Mouse (Mus musculus) testis, postnatal 10 days (tissue): ENCODE measurements around the gene Sirt5.

Experiments used
- DNase-seq: peaks from one replicate; pipeline ENCODE4 v3.0.0; 2021; ENCODE audit warnings: low spot score

Gene Sirt5

GRCm38 (mm10) chr13:43364985-43365824 is at the start of gene Sirt5:
TSS of gene Sirt5 (plus strand) at chr13:43365496.
- peak; percentile 90 for DNase-seq

- no peak for DNase-seq
Observed at GRCm38 (mm10) chr13:43317411-43317810, 47.9 kb upstream of the Sirt5 start.

- DNase-seq = no peak
Observed at GRCm38 (mm10) chr13:43319396-43319795, 45.9 kb upstream of the Sirt5 start.

DNA sequence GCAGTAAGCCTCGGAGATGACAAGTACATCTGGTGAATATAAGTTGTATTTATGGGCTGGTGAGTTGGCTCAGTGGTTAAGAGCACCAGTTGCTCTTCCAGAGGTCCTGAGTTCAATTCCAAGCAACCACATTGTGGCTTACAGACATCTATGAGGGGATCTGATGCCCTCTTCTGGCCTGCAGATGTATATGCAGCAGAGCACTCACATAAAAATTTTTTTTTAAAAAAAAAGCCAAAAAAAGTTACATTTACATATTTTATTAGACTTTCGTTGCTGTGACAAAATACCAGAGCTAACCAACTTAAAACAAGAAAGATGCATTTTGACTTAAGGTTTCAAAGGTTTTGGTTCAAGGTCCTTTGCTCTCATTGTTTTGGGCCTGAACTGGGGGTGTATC is 43.8 kb upstream of the Sirt5 start:
- no peak for DNase-seq

GRCm38 (mm10) chr13:43325427-43325826 is 39.9 kb upstream of the Sirt5 start:
- no peak for DNase-seq

DNA sequence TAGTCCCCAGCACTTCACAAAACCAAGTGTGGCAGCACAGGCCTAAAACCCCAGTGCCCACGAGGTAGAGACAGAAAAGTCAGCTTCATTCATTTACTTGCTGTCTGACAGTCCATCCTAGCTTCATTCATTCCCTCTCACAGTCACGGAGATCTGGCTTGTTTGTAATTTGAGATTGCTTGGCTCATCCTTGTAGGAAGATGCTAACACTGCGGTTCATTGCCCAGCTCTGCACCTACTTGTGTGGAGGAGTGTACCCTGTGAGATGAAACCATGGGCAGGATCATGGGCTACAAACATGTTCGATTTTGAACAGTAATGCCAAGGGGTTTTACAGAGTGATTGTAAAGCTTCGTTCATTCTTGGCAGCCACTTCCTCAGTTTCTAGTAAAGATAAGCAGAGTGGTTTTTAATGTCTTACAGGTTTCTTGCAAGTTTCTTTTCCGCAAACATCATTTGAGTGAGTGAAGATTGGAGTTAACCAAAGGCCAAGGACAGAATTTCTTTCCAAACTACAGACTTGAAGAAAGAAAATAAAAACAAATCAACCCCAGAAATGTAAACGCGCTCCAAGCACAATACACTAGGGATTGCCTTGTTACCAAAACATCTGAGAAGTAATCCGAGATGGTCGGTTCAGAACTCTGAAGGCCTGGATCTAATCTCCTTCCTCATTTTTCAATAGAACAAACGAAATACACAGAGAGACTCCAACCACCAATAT is 33.4 kb upstream of the Sirt5 start:
- DNase-seq = no peak

DNA sequence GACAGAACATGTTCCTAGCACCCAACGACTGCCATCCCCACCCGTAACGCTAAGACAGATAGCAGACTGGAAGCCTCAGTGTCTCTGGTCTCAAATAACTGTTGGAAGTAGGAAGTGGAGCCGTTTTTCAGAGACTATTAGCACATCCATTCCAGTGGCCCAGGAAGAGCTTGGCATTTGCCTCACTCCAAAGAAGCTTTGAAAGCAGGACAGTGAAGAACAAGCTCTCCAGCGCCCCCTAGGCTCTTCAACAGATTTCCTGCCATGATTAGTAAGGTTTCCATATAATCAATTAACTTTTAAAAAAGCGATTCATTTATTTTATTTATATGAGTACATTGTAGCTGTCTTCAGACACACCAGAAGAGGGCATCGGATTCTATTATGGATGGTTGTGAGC is 32.7 kb upstream of the Sirt5 start:
- peak; percentile 47 for DNase-seq

DNA sequence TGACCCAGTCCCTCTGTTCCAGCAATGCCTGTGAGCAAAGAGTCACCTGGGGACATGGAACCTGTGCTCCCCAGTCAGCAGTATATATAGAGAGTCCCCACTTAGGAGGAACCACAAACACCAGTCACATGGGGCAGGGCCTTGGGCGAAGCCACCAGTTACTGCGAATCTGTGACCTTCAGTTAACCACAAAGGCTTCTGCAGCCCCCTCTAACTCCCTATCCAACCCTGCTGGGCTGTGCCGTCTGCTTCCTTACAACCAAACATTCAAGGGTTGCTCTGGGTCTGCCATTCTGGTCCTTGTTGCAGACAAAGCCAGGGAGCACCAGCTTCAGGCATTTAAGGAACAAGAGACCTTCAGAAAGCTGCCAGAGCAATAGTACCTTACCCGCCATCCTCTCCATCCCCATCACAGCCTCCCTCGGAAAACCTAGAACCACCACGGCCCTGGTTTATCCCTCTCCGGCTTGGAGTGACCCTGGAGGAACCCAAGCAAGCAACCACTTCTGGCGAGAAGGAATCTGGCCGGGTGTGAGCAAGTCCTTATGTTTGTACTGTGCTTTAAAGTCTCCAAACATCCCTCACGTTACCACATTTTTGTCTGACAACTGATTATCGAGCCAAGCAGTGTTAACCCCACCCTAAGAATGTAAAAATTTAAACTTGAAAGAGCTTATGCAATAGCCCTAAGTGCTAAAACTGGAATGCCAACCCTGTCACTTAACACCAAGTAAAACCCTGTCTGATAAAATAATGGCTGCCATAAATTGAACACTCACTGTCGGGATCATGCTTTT is 28.7 kb upstream of the Sirt5 start:
- DNase-seq = no peak

GRCm38 (mm10) chr13:43338001-43338400 is 27.3 kb upstream of the Sirt5 start:
- DNase-seq = no peak

DNA sequence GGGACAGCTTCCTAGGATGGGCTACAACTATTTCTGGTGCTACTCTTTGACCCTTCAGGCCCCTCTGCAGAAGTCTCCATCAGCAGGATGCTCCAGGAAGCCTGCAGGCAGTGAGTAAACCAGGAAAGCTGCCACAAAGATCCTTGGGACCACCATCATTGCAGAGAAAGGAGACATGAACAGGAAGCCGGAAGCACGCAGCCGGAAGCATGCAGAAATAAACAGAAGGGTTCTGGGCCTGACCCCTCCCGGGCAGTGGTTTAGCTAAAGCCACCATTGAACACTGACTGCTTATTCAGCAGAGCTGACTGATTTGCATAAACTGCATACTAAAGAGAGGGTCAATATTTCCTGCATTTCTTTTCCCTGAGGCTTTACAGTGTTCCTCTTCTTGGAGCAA is 26.7 kb upstream of the Sirt5 start:
- DNase-seq = no peak

DNA sequence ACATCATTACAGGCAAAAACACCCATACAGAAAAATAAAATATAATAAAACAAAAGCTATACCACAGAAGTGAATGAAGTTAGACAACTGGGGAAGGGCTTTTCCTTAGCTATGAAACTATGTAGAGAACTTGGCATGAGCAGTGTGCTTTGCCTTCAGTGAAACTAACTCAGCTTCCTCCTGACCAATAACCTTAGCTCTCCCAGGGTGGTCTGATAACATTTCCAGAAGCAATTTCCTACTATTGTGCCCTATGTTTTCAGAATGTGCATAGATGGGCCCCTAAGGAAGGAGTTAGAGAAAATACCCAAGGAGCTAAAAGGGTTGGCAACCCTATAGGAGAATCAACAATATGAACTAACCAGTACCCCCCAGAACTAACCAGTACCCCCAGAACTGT is 18.5 kb upstream of the Sirt5 start:
- no peak for DNase-seq

DNA sequence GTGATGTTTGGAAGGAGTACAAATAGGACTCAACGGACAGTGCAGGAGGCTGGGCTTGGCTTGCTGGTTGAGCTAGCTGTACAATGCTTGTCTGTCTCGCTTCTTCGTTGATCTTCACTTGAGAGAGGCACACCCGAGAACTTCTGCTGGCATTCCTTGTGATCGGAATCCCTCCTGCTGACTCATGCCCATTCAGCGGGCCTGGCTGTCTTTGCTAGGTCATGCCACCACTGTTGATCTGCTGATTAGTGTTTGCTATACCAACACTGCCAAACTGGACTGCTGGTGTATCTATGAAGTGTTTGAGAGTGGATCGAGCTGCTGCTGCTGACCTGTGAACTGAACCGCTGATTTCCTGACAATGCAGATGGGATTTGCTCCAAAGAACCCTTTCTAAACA is 15.9 kb upstream of the Sirt5 start:
- no peak for DNase-seq

GRCm38 (mm10) chr13:43350489-43351169 is 14.7 kb upstream of the Sirt5 start:
- no peak for DNase-seq

- no peak for DNase-seq
Observed at GRCm38 (mm10) chr13:43353356-43353755, 11.9 kb upstream of the Sirt5 start.

GRCm38 (mm10) chr13:43354362-43354761 is 10.9 kb upstream of the Sirt5 start:
- DNase-seq = no peak

- DNase-seq = no peak
Observed at GRCm38 (mm10) chr13:43356346-43357125, 8.8 kb upstream of the Sirt5 start.

DNA sequence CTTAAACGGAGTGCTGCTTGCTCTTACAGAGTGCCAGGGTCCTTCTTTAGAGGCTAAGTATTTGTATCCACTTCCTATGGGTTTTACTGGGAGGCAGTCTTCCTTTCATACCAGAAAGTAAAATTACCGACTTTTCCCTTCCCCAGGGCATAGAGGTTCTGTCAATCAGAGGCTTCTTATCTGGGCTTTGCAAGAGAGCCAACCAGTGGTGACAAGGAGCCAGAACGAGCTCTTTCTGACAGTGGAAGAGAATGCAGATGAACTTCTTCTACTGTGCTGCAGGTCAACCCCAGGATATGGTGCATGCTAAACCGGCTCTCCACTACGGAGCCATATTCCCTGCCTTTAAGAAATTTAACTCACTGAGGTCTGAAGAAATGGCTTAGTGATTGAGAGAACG is 4.8 kb upstream of the Sirt5 start:
- DNase-seq = no peak

- no peak for DNase-seq
Observed at GRCm38 (mm10) chr13:43362353-43362752, 2.9 kb upstream of the Sirt5 start.

- no peak for DNase-seq
Observed at GRCm38 (mm10) chr13:43365825-43366184, 509 bp downstream of the Sirt5 start.

DNA sequence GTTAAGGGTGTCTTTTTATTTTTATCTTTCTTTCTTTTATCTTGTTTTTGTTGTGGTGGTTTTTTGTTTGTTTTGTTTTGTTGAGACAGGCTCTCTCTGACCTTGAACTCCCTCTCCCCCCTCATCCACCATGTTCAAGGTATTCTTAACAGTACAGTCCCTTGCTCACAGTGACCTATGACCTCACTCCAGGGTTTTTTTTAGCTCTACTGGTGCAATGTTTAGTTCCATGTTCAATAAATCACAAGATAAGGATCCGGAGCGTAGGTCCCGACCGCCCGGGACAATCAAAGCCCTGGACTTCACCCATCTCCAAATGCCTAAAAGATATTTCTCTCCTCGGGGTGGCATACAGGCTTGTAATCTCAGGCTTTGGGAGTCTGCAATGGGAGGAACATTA is 4.8 kb downstream of the Sirt5 start:
- DNase-seq = no peak

GRCm38 (mm10) chr13:43372892-43373291 is 7.6 kb downstream of the Sirt5 start:
- DNase-seq = no peak
